Mouse (Mus musculus) layer of hippocampus, postnatal 14 days (tissue): ENCODE data around the gene Slc9a1. TPM values are rescaled to one million over a fixed set of nuclear protein-coding genes. Genes with fewer than 3 reads are reported as not detected.
A peak's percentile ranks its signal among the peaks of the same experiment; 100 is the strongest.

Experiments
- DNase-seq, 2 experiments: peaks; one replicate each; pipeline ENCODE4 v3.0.0; 2021 to 2022; ENCODE audit warnings: low spot score in 2 of 2, mixed read lengths in 1 of 2
- total RNA-seq, 2 experiments: library from RNA; stranded (reverse); gene quantifications; 2 replicates each; pipeline ENCODE4 v1.2.3; 2021

Gene Slc9a1
- total RNA-seq, 2 experiments from 2014 or later = 60.0 to 62.8 TPM

DNA sequence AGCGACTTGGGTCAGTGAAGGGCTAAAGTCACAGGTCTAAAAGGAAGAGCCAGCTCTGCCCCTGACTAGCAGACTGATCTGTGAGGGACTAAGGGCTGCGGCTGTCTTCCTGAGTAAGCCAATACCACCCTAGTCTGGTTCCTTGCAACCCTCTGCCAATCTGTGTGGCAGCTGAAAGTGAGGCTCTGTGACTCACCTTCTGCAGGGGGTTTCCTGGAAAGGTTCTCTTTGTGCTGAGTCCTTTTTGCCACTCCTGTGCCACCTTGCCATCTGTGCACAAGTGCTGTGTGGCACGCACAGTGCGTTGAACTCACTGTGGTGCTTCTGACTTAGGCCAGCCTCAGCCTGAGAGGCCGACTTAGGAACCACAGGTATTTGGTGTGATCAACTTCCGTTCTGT is 30.0 kb downstream of the Slc9a1 start:
- no peak for DNase-seq

DNA sequence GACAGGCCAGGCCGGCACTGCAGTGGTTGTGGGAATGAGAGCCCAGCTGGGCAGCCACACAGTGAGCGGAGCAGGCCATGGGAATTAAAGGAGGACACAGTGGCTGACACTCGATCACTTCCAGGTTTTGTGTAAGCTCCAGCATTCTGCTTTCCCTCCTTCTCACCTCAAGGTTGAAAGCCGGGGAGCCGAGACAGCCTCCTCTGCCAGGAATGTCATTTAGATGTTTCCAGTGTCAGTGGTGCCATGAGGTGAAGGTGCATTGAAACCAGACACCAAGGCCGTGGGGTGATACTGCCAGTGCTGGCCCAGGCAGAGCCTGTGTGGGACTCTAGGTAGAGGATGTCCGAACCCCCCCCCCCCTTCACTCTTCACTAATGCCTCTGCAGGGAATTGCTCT is 30.6 kb downstream of the Slc9a1 start:
- no peak for DNase-seq

DNA sequence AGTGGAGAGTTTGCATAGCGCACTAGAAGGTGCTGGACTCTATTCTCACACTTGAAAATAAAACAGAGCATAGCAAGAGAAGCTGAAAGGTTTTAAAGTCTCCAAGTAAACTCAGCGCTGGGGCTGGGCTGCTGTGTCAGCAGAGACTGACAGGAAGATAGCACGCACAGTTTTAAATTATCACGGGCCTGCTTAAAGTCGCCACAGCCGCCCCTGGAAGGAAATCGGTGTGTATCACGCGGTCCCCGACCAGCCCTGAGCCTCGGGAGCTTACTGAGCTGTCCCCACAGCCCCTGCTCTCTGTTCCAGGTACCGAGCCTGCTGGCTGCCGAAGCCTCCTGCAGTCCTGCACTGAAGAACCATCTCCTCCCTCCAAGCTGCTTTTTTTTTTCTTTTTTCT is 32.5 kb downstream of the Slc9a1 start:
- no peak for DNase-seq

DNA sequence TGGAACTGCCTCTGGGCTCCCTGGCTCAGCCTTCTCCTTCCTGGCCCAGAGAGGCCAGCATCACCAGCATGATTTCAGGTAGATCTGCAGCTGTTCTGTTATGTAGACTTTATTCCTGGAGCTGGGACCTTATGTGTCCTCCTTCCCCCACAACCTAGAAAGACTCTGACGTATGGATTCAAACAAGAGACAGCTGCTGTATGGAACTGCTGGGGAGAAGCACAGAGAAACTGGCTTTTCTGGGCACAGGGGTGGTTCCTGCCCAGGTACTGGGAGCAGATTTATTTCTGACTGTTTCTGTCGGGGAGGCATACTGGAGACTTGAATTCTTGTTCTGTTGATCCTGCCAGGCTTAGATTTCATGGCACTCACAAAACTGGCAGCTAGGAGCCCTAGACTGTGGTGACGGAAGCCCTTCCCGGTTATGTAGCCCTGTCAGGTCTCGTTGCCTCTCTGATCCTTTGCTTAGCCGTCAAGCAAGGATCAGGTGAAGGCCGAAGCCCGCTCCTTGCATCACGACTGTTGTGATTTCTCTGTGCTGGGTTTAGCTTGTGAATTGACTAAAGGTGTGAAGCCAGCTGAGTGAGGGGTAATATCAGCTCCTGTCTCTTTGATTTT is 34.2 kb downstream of the Slc9a1 start:
- DNase-seq = no peak

DNA sequence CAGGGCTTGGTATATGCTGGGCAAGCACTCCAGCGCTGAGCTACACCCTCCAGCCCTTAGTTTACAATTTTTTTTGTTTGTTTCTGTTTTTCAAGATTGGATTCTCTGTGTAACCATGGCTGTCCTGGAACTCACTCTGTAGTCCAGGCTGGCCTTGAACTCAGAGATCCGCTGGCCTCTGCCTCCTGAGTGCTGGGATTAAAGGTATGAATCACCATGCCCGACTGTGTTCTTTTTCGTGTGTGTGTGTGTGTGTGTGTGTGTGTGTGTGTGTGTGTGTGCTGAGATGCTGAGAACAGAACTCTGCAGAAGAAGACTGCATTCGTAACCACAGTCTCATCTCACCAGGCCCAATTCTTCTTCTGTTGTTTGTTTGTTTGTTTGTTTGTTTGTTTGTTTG is 34.8 kb downstream of the Slc9a1 start:
- DNase-seq = no peak

DNA sequence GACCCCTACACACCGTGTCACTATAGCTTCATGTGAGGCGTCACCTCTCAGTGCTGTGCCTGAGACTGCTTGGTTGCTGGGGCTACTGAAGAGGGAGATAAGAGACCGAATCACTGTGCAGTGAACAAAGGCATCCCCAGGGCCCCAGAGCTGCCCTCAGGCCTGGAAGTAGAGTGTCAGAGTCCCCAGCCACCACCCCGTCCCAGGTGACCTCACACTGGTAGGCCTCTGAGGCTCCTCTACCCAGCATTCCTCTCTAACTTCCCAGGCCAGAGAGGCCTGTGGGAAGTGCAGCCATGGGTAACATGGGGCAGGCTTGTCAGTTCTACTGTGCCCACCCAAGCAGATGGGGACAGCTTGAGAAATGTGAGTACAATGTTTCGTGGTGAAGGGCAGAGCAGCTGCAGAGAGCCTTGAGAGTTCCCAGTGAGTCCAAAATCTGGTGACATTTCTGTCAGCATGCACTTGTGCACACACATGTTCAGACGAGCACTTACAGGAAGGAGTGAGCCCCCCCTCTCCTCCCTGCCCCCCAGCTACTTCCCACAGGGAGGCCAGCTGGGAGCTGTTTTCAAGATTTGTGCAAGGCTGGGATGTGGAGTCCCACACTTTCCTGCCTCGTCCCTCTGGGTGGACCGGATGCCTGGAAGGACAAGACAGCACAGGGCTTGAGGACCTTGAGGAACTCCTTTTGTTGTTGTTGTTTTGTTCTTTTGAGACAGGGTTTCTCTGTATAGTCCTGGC is 37.0 kb downstream of the Slc9a1 start:
- DNase-seq = no peak

DNA sequence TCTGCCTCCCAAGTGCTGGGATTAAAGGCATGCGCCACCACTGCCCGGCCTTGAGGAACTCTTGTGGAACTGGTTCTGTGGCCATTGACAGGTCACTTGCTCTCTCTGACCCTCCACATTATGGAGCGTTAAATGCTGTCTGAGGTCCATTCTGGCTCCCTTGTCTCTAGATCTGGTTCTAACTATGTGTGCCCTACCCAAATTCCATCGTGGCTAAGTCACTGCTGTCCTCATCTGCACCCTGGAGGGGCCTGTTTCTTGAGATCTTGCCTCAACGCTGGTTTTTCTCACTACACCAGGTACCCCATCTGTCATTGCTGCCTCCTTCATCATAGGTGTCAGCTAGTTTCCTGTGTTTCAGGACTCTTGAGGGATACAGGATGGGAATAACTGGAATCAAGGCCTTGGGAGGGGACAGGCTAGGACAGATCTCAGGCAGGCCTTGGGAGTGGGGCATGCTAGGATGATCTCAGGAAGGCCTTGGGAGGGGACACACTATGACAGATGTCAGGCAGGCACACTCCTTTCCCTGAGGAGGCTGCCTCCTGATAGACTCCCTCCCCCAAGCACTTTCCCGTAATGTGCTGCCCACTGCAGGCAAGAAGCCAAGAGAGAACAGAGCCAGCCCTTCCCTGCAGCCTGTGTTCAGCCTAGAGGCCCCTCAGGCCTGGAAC is 37.7 kb downstream of the Slc9a1 start:
- DNase-seq = peak in 1 of 2 experiments; percentile 52

DNA sequence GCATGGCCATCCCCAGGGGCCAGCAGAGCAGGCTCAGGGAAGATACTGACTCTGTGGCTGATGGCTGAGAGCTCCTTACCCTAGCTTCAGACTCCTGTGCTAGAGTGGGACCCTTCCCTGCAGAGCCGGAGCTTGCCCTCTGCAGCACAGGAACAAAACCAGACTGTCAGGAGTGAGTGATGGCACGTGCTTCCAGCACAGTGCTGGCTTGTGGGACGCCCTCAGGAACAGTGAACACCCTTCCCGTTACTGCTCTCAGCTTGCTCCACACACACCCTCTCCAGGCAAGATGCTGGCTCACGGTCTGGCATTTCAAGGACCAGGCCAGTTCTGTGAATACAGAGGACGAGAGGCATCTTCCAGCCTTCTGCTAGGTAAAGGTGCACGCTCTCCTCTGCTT is 38.5 kb downstream of the Slc9a1 start:
- no peak for DNase-seq

DNA sequence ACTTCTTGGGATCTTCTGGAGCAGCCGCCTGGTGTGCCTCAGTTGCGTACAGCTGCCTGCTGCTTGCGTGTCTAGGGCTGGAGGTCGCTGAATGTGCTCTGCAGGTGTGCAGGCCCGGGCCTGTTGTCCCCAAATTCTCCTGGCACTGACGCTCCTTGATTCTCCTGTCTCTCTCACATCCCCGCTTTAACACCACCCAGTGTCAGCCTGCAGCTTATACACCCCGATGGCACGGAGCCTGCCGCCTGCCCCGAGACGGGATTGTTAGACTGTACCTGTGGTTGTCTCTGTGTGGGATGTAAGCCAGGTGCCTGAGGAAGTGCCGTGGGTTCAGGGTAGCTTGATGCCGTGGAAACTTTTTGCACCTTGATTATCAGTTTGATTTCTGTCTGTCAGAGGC is 41.5 kb downstream of the Slc9a1 start:
- no peak for DNase-seq

DNA sequence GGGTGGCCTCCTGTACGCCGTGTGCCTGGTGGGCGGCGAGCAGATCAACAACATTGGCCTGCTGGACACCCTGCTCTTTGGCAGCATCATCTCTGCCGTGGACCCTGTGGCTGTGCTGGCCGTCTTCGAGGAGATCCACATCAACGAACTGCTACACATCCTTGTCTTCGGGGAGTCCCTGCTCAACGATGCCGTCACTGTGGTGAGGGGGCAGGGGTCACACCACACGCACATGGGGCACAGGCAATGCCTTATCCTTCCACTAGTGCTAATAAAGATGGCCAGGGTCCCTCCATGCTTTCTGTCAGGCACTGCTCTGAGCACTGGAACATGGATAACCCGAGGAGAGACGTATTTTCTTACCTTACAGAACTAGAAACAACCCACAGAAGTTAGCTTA is 42.6 kb downstream of the Slc9a1 start:
- no peak for DNase-seq

DNA sequence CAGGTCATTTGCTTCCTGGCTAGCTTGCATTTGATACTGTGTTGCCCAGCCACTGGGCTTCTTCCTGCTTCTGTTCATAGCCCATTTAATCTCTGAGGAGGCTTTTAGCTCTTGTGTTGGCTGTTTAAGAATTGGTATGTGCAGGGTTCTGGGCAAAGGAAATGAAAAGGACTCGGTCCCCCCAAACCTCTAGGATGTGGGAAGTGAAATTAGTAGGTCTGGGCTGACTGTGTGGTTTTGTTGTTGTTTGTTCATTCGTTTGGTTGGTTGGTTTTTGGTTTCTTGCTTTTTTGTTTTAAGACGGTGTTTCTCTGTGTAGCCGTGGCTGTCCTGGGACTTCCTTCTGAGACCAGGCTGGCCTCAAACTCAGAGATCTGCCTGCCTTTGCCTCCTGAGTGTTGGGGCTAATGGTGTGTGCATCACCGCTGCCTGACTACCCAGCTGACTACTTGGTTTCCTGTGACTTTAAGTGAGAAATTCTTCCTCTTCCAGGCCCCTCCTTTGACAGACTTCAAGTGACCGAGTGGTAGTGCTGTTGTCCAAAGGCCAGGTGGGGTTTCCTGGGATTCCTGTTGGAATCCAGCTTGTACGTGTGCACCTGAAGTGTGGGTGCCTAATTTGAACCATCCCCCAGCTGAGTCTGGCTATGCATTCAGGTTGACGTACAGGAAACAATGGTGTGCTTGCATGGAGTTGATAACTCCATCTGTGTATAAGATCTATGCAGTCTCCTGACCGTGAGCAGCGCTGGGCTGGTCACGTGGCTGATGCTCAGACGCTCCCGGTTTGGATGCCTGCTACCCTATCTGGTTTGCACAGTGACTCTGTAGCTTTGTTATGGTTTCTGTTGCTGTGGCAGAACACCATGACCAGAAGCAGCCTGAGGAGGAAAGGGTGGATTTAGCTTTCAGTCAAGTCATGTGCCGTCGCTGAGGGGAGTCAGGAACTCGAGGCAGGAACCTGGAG is 43.4 kb downstream of the Slc9a1 start:
- no peak for DNase-seq

DNA sequence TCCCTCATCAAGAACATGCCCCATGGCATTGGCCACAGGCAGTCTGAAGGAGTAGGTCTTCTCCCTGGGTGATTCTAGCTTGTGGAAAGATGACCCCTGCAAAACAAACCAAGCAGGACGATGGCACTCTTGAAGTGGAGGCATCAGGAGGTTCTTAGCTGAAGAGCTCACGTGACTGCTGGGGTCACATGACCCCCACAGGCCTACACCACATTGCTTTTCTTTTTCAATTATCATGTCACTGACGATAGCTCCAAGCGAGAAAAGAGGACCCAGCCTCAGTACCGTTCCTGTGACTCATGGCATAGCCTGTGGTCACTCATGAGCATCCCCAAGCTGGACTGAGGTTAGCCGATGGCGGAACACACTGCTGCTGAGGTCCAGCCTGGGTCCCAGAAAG is 44.1 kb downstream of the Slc9a1 start:
- DNase-seq = no peak

DNA sequence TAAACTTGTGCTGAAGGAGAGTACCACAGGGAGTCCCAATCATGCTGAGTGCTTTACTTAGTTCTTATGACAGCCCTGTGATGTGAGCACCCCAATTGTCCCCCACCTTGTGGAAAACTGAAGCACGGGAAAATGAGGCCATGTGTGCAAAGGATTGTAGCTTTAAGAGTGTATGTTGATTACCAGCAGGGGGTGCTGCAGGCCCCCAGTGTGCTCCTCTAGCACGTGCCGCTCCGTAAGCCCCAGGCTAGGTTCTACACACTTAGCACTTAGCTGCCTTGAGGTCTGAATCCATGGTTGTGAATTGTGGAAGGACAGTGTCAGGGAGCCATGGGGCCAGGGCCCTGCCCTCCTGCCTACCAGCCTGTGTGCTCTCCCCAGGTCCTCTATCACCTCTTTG is 45.4 kb downstream of the Slc9a1 start:
- DNase-seq = no peak

DNA sequence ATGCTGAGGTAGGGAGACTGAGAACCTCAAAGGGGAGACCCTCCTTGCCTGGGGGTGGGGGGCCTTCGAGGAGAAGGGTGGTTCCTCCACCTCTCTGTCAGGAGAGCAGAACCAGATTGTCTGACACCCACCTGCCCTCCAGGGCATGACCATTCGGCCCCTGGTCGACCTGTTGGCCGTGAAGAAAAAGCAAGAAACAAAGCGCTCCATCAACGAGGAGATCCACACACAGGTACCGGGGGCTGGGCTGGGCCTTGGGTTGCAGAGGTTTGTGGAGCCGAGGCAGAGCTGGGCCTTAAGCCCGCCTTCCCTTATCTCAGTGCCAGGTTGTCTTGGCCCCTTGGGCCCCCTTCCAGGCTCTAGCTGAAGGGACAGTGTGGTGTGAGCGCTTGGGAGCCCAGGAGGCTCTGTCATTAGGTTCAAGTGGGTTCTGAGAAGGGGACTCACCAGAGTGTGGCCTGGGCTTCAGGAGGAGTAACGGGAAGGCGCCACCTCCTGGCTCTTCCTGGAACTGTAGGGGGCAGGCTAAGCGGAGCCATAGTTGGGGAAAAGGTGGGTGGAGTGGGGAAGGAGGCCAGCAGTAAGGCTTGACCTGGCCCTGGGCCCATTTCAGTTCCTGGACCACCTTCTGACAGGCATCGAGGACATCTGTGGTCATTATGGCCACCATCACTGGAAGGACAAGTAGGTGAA is 50.0 kb downstream of the Slc9a1 start:
- DNase-seq = peak in 1 of 2 experiments; percentile 51

DNA sequence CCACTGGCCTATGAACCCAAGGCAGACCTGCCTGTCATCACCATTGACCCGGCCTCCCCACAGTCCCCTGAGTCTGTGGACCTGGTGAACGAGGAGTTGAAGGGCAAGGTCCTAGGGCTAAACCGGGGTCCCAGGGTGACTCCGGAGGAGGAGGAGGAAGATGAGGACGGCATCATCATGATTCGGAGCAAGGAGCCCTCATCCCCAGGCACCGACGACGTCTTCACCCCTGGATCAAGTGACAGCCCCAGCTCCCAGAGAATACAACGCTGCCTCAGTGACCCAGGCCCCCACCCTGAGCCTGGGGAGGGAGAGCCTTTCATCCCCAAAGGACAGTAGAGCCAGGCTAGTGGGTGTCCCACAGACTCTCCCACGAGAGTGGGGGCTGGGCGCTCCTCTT is 52.5 kb downstream of the Slc9a1 start:
- no peak for DNase-seq

DNA sequence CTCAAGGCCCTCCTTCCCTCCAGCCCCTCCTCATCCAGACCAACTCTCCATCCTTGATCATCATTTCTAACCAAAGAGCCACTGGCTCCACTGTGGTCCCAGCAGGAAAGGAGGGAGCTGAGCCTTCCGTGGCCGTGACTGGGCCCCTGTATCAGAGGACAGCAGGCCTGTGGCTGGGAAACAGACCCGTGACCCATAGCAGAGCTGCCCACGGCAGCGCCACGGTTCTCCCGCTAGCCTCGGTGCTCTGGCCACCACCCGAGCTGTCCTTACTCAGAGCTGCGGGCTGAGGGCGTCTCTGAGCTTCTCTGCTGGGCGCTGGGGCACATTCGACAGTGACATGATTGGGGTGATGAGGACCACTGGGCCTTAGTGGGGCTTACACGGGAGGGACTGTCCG is 53.1 kb downstream of the Slc9a1 start:
- no peak for DNase-seq

DNA sequence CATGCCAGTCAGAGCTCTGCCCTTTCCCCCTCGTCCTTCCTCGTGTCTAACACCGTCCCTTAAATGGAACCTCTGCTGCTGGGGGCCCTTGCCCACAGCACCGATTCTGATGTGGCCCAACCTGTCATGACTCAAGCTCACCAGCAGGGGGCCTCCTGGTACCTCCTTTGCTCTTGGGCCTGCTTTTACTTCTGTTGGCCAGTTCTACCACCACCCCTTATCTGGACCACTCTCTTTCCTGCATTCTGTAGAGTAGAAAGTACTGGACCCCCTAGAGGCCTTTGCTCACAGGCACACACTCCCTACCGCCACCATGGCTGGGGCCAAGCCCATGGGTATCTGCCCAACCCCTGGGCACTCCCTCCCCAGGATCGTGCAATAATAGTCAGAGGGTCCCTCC is 53.6 kb downstream of the Slc9a1 start:
- DNase-seq = peak; percentile 53 to 57

DNA sequence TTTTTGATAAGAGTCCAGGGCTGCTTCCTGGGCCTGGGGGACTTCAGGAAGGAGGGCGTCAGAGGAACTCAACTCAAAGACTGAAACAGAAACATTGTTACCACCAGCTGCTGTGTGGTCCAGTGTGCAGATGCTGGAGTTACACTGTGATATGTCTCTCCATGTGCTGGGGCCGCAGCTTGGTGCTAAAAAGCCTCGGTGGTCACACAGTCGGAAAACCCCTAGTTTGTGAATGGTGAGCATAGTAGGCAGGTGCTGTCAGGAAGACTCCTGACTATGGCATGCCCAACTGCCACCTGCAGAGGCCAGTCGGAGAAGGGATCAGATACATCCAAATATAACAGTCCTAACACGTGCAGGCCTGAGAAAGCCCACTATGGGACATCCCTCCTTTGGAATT is 54.2 kb downstream of the Slc9a1 start:
- DNase-seq = no peak

DNA sequence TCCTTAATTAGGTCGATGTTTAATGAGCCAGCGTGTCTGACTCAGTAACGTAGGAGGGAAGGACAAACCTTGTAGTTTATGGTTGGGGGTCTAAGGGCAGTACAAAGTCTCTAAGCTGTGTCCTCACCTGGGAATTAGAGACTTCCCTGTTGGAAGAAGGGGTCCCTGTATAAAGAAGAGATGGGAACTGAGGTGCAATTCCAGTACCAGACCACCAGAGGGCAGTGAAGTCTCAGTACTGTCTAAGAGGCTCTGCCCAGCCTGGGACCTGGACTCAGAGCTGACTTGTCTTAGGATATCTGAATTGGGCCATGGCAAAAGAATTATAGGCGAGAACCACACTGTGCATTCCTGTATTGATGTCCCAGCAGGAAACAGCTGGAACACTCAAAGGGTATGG is 54.6 kb downstream of the Slc9a1 start:
- DNase-seq = peak; percentile 69 to 81

DNA sequence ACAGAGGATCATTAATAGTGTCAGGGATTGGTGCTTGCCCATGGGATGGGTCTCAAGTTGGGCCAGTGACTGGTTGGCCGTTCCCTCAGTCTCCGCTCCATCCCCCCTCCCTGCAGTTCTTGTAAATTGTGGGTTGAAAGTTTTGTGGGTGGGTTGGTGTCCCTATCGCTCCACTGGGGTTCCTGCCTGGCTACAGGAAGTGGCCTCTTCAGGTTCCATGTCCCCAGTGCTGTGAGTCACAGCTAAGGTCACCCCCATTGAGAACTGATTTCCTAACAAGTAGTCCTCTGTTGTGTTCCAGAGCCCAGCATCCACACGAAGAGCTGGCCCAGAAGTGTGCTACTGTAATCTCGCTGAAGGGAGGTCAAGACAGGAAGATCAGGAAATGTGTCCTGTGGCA is 56.6 kb downstream of the Slc9a1 start:
- DNase-seq = no peak

DNA sequence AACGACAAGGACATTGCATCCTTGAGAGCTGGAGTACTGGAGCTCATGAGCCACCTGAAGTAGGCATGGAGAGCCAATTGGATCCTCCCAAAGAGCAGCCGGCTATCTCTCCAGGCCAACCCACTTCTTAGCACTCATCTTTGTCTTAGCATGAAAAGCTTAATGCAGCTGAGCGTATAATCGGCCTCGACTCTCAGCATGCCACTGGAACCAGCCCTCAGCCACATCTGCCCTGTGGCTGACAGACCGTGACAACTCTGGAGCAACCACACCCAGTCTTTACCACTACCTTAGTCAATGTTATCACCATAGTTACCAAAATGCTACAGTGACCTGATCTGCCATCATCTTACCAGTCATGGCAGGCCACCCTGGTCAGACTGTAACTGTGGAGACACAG is 62.0 kb downstream of the Slc9a1 start:
- no peak for DNase-seq
